Mouse (Mus musculus) ovary, postnatal 14 days (tissue): ENCODE measurements around the gene Dync1i2.

Experiments
- DNase-seq: peaks from one replicate; pipeline ENCODE4 v3.0.0; 2022; ENCODE audit warnings: low spot score

Gene Dync1i2

GRCm38 (mm10) chr2:71203819-71204432, 7.6 kb upstream of the Dync1i2 start:
- no peak for DNase-seq

DNA sequence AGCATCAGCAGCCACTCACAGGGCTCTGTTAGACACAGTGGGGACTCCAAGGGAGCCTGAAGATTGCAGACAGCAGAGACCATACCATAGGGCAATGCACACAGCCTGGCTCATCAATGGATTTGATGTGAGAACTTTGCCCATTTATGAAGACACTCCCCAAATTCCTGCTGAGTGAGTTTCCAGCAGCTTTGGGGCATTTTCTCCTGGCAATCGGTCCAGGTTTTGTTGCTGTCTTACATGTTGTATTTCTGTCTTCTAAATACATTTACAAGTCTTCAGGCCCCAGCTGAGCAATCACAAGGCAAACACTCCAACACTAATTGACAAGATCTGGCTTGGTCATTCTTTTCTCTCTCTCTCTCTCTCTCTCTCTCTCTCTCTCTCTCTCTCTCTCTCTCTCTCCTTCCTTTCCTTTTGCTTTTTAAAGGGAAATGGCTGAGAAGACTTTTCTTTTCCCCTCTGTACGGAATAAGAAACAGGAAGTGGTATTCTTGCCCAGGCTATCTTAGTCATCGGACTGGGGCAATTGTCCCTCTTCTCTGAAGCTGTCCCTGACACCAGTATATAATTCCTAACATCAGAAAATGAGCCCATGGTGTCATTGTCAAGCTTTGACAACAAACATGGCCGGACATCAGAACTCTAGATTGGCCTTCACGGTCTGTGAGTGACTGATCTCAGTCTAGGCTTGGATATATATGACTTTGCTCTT, 2.3 kb upstream of the Dync1i2 start:
- no peak for DNase-seq

DNA sequence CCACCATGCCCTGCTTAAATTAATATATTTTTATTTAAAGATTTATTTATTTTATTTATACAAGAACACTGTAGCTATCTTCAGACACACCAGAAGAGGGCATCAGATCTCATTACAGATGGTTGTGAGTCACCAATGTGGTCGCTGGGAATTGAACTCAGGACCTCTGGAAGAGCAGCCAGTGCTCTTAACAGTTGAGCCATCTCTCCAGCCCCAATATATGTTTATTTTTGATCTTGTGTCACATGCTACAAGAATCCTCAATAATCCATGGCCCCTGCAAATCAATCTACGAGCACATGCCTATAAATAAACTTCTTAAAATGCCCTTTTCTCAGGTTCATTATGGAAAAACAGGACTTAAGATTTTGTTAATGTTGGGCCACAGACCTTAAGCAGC, 410 bp upstream of the Dync1i2 start:
- DNase-seq: no peak

GRCm38 (mm10) chr2:71212360-71212726, 837 bp downstream of the Dync1i2 start:
- DNase-seq: no peak

GRCm38 (mm10) chr2:71221020-71221419, 9.5 kb downstream of the Dync1i2 start:
- DNase-seq: no peak

DNA sequence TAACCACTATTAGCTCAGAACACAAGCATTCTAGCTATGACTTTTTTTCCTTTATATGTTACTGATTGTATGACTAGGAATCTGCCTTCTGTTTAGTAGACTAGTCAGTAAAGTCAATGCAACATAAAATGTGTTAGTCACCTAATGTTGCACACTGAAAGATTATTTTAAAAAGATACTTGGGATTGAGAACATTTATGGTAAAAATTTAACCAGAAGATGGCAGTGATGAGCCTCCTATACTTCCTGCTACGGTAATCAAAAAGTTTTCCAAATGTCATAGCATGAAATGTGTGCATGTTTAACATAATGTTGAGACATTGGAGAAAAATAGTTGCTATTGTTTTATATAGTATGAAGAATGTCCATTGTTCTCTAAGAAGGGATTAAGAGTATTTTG, 15.9 kb downstream of the Dync1i2 start:
- DNase-seq: no peak

- DNase-seq: no peak
These were observed 18.1 kb downstream of the Dync1i2 start for GRCm38 (mm10) chr2:71229603-71230002.

DNA sequence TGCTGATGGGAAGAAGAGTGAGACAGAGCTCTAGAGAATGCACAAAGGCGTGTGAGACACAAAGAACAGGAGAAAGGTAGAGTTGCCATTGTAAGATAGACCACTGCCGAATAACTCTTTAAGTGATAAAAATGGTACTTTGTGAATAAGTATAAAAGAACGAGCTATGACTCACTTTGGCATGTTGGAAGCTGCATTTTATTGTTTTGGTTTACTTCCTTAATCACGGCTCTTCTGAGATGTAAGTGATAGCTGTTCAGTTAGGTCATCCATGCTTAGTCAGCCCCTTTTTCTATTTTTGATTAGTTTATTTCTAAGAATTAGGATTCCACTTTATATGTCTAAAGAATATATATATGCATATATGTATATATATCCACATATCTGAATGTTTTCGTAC, 20.4 kb downstream of the Dync1i2 start:
- DNase-seq: no peak

GRCm38 (mm10) chr2:71232976-71233375, 21.5 kb downstream of the Dync1i2 start:
- no peak for DNase-seq

DNA sequence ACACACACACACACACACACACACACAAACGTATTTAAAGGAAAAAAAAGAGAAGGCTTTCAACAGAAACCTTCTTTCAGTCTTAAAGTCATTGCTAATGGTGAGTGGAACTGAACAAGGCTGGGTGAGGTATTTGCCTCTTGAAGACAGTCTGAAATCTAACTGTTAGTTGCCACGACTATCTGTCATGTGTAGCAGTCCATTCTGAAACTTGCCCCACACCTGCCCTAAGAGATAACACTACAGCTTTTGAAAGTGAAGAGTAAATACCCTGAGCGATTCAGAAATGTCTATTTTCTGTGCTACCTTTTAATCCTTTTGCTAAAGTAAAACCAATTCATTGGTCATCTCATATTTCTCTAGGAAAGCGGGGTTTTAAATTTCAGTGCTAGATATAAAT, 23.9 kb downstream of the Dync1i2 start:
- no peak for DNase-seq

DNA sequence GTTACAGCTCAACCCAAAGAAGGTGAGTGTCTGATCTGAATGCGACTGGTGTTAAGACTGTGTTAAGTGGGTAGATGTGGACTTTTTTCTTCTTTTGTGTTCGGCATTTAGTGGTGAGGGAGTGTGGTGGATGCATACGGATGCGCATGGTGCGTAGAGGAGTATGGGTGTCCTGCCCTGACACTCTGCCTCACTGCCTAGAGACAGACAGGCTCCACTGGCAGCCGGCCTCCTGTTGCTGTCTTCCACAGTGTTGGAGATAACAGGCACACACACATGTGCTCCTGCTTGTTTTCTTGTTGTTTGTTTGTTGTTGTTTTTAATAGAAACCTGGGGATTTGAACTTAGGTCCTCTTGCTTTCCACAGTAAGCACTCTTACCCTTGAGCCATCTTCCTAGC, 24.5 kb downstream of the Dync1i2 start:
- no peak for DNase-seq

DNA sequence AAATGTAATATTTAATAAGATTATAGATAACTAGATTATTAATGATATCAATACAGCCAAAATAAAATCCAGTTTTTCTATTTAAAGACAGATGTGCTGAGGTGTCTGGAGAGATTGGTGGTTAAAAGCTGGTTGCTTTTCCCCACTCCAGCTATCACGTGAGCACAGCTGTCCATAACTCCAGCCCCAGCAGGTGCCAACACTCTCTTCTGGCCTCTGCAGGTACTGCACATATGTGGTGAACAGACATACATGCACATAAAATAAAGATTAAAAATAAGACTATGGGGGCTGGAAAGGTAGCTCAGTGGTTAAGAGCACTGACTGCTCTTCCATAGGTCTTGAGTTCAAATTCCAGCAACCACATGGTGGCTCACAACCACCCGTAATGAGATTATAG, 30.0 kb downstream of the Dync1i2 start:
- DNase-seq: no peak

- no peak for DNase-seq
These were observed 30.7 kb downstream of the Dync1i2 start for GRCm38 (mm10) chr2:71242180-71242579.

GRCm38 (mm10) chr2:71243058-71243672, 31.7 kb downstream of the Dync1i2 start:
- DNase-seq: no peak

DNA sequence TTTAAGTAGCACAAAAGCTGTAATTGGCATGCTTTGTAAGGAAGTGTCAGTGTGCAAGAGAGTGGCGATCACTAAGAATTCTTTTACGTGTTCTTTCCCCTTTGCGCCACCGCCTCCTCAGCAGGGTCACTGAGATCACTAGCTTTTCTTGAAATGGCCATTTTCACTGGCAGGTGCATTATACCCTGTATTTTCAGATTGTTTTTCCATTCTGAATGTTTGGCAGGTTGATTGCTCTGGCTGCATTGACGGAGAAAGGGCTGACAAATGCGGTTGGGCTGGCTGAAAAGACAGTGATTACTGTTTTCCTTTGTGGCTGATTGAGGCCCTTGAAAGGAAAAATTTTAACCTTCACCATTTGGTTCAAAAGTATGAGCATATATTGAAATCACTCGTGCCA, 33.3 kb downstream of the Dync1i2 start:
- no peak for DNase-seq

DNA sequence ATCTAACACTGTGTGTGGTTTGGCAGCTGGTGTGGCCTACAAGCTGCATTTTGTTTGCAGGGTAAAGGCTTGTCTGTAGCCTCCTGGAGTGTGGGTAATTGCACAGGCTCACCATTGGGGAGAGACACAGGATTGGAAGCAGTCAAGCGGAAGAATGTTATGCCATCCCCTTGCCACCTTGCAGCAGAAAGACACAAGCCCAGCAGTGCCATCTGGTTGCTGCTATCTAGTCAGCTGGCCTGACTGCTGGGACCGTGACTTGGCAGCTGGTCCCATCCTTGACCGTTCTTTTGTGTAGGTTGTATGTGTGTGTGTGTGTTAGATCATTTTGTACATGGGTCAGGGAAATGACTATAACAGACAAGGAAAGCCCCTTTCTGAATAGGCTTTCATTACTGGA, 33.9 kb downstream of the Dync1i2 start:
- no peak for DNase-seq

- DNase-seq: no peak
These were observed 34.6 kb downstream of the Dync1i2 start for GRCm38 (mm10) chr2:71246096-71246495.

DNA sequence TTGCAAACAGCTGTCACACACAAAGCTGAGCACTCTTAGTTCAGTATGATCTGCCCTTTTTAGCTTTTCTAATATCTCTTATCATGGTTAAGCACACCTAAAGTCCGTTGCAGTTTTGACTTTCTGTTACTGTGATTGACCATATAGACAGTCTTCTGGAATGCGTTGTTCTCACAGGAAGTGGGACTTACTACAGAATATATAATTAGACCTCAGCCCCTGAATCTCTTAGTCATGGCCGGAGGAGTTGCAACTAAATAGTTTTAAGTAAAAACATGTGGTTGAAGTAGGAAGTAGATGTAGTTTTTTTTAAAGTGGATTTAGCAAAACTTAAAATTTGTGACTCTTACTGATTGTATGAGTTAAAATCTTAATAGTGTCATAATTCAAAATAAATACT, 36.6 kb downstream of the Dync1i2 start:
- DNase-seq: no peak

DNA sequence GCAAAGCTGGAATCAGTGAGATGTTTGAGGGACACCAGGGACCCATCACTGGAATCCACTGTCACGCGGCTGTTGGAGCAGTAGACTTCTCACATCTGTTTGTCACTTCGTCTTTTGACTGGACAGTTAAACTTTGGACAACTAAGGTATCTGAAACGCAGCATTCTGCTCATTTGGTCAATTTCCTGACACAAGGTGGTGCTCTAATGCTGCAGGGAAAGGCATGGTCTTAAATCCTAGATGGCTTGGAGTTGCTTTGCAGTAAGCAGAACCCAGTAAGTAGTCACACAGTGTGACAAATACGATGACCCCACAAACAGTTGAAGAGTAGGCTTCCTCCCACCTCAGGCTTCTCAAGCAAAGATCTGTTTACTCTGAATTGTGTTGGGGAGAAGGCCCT, 39.3 kb downstream of the Dync1i2 start:
- DNase-seq: no peak

GRCm38 (mm10) chr2:71254836-71255235, 43.3 kb downstream of the Dync1i2 start:
- DNase-seq: no peak

GRCm38 (mm10) chr2:71256581-71256980, 45.1 kb downstream of the Dync1i2 start:
- DNase-seq: no peak

DNA sequence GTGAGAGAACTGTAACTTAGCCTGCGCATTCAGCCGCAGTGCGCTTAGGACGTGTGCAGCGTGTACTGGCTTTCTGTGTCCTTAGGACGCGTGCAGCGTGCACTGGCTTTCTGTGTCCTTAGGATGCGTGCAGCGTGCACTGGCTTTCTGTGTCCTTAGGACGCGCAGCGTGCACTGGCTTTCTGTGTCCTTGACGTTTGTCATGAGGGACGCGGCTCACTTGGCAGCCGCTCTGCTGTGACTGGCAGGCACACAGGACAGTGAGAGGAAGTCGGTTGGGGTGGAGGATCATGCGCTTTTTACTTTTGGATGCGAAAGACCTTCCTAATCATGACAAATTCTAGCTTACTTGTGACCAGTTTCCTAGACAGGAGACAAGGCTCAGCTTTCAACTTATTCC, 53.1 kb downstream of the Dync1i2 start:
- DNase-seq: no peak

GRCm38 (mm10) chr2:71268691-71269090, 57.2 kb downstream of the Dync1i2 start:
- no peak for DNase-seq

DNA sequence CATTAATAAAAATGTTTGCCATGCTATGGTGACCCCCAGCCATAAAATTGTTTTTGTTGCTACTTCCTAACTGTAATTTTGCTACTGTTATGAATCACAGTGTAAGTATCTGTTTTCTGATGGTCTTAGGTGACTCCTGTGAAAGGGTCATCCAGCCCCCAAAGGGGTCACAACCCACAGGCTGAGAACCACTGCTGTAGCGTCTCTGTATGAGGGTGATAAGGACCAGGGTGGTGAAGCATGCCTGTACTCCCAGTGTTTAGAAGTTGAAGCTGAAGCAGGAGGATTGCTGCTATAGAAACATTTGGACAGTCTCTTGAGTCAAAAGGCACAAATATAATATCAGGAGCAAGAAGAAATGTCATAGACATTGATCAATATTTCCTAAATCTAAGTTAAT, 57.8 kb downstream of the Dync1i2 start:
- no peak for DNase-seq
